Mouse (Mus musculus) thymus, adult 2 months (tissue): ENCODE results near the gene Olfr372. TPM values are rescaled to one million over a fixed set of nuclear protein-coding genes. Genes with fewer than 3 reads are reported as not detected.

ENCODE experiments used
- DNase-seq: peaks from one replicate; pipeline ENCODE4 v3.0.0; 2021
- H3K27ac ChIP-seq: fragments of 200-500 bp; 2 replicates; pipeline ENCODE4 v1.5.1; 2012; ENCODE audit warnings: low read length, control low read depth; ENCODE audit not compliant: control insufficient read depth, insufficient read depth
- H3K27me3 ChIP-seq: fragments of 200-500 bp; 2 replicates; pipeline ENCODE4 v1.6.1; 2012; ENCODE audit warnings: mild to moderate bottlenecking, low read length, moderate library complexity, mixed read lengths; ENCODE audit not compliant: control insufficient read depth, insufficient read depth
- H3K36me3 ChIP-seq: fragments of 200-500 bp; 2 replicates; pipeline ENCODE4 v1.6.1; 2012; ENCODE audit warnings: mild to moderate bottlenecking, low read length, moderate library complexity; ENCODE audit not compliant: control insufficient read depth, insufficient read depth
- H3K4me1 ChIP-seq: fragments of 200-500 bp; replicated peaks from 2 replicates; pipeline ENCODE4 v1.6.1; 2012; ENCODE audit warnings: low read length; ENCODE audit not compliant: control insufficient read depth, insufficient read depth
- H3K4me3 ChIP-seq: fragments of 200-500 bp; 2 replicates; pipeline ENCODE4 v1.5.1; 2012; ENCODE audit warnings: mild to moderate bottlenecking, low read length, control low read depth, moderate library complexity; ENCODE audit not compliant: control insufficient read depth, insufficient read depth
- CTCF ChIP-seq: fragments of 200-500 bp; IDR thresholded peaks from 2 replicates; pipeline ENCODE4 v1.5.1; 2012; ENCODE audit warnings: mild to moderate bottlenecking, control low read depth, low read length, moderate library complexity, borderline replicate concordance; ENCODE audit not compliant: control insufficient read depth, poor library complexity, insufficient read depth; ENCODE audit errors: extremely low read depth
- POLR2A ChIP-seq: fragments of 200-500 bp; IDR thresholded peaks from 2 replicates; pipeline ENCODE4 v1.6.1; 2012; ENCODE audit warnings: mild to moderate bottlenecking, low read length, control low read depth, moderate library complexity; ENCODE audit not compliant: control insufficient read depth, poor library complexity, insufficient read depth; ENCODE audit errors: extremely low read depth
- WGBS: fragments of 180-500 bp; shearing (Covaris S2); methylation state at CpG from one replicate; pipeline ENCODE4 v1.1.7; 2018; 5-methylcytosine and 5-hydroxymethylcytosine counted together
- polyA plus RNA-seq: library from polyadenylated mRNA; depleted of rRNA; stranded (reverse); fragments of >200 nt; gene quantifications from 2 replicates; pipeline ENCODE4 v1.2.3, GENCODE M21; 2012; rRNA removed

The Olfr372 gene
- polyA plus RNA-seq, 1 experiment: not detected

DNA sequence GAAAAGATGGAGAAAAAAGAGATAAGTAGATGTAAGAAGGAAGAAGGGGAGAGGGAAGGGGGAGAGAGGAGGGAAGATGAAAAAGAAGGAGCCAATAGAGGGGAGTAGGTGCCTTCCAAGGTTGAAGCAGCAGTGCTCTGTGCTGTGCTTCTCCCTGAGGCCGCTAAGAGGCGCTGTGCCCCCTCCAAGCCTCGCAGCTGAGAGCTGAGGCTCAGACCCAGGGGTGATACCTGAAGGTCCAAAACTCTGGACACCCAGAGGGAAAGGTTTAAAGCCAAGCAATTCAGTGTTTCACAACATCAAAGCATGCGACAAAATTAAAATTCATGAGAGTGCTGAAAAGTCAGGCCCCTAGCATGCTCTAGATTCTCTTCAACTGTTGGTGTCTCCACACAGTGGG is 64.1 kb downstream of the Olfr372 start:
- Histone ChIP-seq H3K4me1 (no peaks in the 10 kb centered on the region), H3K36me3 (no peaks in the 10 kb centered on the region), H3K27ac (no peak overlapping the region), H3K27me3 (no peaks in the 10 kb centered on the region), H3K4me3 (no peak overlapping the region)
- no peak for TF ChIP-seq CTCF
- no peak for TF ChIP-seq POLR2A
- no peak for DNase-seq
- 37% methylated on average over 4 of the region's 4 CpGs for WGBS

DNA sequence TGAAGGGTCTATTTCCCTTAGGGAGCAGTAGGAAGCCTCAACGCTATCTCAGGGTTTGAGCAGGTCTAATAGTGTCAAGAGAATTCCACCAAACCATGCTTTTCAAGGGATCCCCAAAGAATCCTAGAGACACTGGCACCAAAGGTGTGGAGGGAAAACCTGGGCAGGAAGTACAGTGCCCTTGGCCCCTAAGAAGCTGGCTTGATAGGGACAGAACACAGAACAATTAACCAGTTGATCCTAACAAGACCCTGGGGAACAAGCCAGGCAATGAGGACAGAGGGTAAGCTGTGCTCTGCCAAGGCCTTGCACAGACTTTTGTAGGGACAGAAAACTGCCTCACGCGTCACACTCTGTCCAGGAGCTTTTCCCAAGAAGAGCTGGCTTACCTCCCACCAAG is 65.7 kb downstream of the Olfr372 start, which contains the start of gene Olfr374:
Gene Olfr374, plus strand, starts transcription at position 301 of the 400 bp plus-strand sequence.
- WGBS: 98% methylated on average over 3 of the region's 3 CpGs
- Histone ChIP-seq H3K27me3 (no peaks in the 10 kb centered on the region), H3K27ac (no peak within 1 kb of the TSS), H3K36me3 (no peaks in the 10 kb centered on the region), H3K4me3 (no peak within 1 kb of the TSS), H3K4me1 (no peaks in the 10 kb centered on the region)
- TF ChIP-seq POLR2A: no peak
- no peak for TF ChIP-seq CTCF
- no peak for DNase-seq

Other genes starting within 250 kb of the Olfr372 start
- gene Zfp709, start 159.2 kb upstream of the Olfr372 start, polyA plus RNA-seq: 0.66 and 0.85 TPM in 2 replicates
- 1.5 and 1.7 TPM in 2 replicates for gene Zfp882, start 132.6 kb upstream of the Olfr372 start, polyA plus RNA-seq
- 2.5 and 3.3 TPM in 2 replicates for gene Zfp617, start 132.6 kb upstream of the Olfr372 start, polyA plus RNA-seq
- gene Zfp961, start 90.2 kb upstream of the Olfr372 start, polyA plus RNA-seq: 7.4 and 7.9 TPM in 2 replicates
- gene Cyp4f18, start 31.6 kb upstream of the Olfr372 start, polyA plus RNA-seq: 10.9 and 13.9 TPM in 2 replicates
- gene Olfr373, start 42.0 kb downstream of the Olfr372 start, polyA plus RNA-seq: 0.32 TPM in 1 of 2 replicates, not detected in the other
- gene Olfr374, start 65.8 kb downstream of the Olfr372 start, polyA plus RNA-seq: 0.17 and 0.27 TPM in 2 replicates
- 47.7 and 55.6 TPM in 2 replicates for gene Tpm4, start 93.8 kb downstream of the Olfr372 start, polyA plus RNA-seq
- gene Rab8a, start 120.0 kb downstream of the Olfr372 start, polyA plus RNA-seq: 95.8 and 112 TPM in 2 replicates
- gene Hsh2d, start 148.4 kb downstream of the Olfr372 start, polyA plus RNA-seq: 11.9 and 13.2 TPM in 2 replicates
- 0.77 and 0.78 TPM in 2 replicates for gene Cib3, start 171.6 kb downstream of the Olfr372 start, polyA plus RNA-seq
- not detected in 2 replicates for gene Gm11034, start 172.4 kb downstream of the Olfr372 start, polyA plus RNA-seq
- 52.1 and 62.5 TPM in 2 replicates for gene Fam32a, start 178.5 kb downstream of the Olfr372 start, polyA plus RNA-seq
- 167 and 183 TPM in 2 replicates for gene Ap1m1, start 198.8 kb downstream of the Olfr372 start, polyA plus RNA-seq